Mouse (Mus musculus): ENCODE data around the gene Cmas. TPM values are rescaled to one million over a fixed set of nuclear protein-coding genes. Genes with fewer than 3 reads are reported as not detected.

The Cmas gene
- total RNA-seq, 4 experiments from 2014 or later, result 34.5 to 35.7 (median 34.7) TPM

- no peak for DNase-seq
Measured at GRCm38 (mm10) chr6:142793468-142793867, 37.0 kb downstream of the Cmas start.

GRCm38 (mm10) chr6:142795087-142795486 is 38.6 kb downstream of the Cmas start:
- no peak for DNase-seq

GRCm38 (mm10) chr6:142795655-142796441 is 39.4 kb downstream of the Cmas start:
- DNase-seq, result no peak

- DNase-seq, result no peak
Measured at GRCm38 (mm10) chr6:142797996-142798395, 41.5 kb downstream of the Cmas start.

GRCm38 (mm10) chr6:142798837-142799236 is 42.4 kb downstream of the Cmas start:
- no peak for DNase-seq

GRCm38 (mm10) chr6:142799704-142800374 is 43.4 kb downstream of the Cmas start:
- DNase-seq, result no peak

GRCm38 (mm10) chr6:142801687-142802086 is 45.2 kb downstream of the Cmas start:
- DNase-seq, result no peak

GRCm38 (mm10) chr6:142802617-142803525 is 46.4 kb downstream of the Cmas start:
- DNase-seq, result no peak

- DNase-seq, result no peak
Measured at GRCm38 (mm10) chr6:142804402-142804801, 47.9 kb downstream of the Cmas start, which contains the start of gene Sult6b2. Gene Sult6b2, minus strand, starts transcription at chr6:142804502.

- DNase-seq, result no peak
Measured at GRCm38 (mm10) chr6:142806326-142806725, 49.8 kb downstream of the Cmas start.

GRCm38 (mm10) chr6:142809373-142810098 is 53.0 kb downstream of the Cmas start:
- no peak for DNase-seq

GRCm38 (mm10) chr6:142810239-142810638 is 53.8 kb downstream of the Cmas start:
- no peak for DNase-seq

GRCm38 (mm10) chr6:142812969-142813368 is 56.5 kb downstream of the Cmas start:
- no peak for DNase-seq

GRCm38 (mm10) chr6:142814011-142814410 is 57.5 kb downstream of the Cmas start:
- no peak for DNase-seq

- peak; percentile 46 for DNase-seq
Measured at GRCm38 (mm10) chr6:142814495-142814921, 58.0 kb downstream of the Cmas start.

GRCm38 (mm10) chr6:142815513-142815912 is 59.0 kb downstream of the Cmas start:
- no peak for DNase-seq

- DNase-seq, result no peak
Measured at GRCm38 (mm10) chr6:142818306-142818705, 61.8 kb downstream of the Cmas start.

- DNase-seq, result no peak
Measured at GRCm38 (mm10) chr6:142823008-142823787, 66.7 kb downstream of the Cmas start.
